Mouse (Mus musculus) hindbrain, embryonic 11.5 days (tissue): ENCODE measurements at regions not wholly inside any gene's neighbourhood (a gene's known extent, or its start where the extent isn't known, plus 50 kb on each side); places are given as distances from the start of the nearest gene placed in this dataset.
"Not testable (repeated sequence)": the region's sequence is repeated elsewhere in the genome, so short reads cannot be mapped to it uniquely, and the experiment has no call there.

ENCODE experiments used
- ATAC-seq: fragments of 200-750 bp; cut with Nextera tagmentation; 2 replicates; pipeline ENCODE4 v1.8.0; 2017; ENCODE audit warnings: mild to moderate bottlenecking, moderate TSS enrichment, moderate library complexity; ENCODE audit not compliant: low FRiP score
- DNase-seq: peaks from one replicate; pipeline ENCODE4 v3.0.0-alpha.2; 2015; ENCODE audit warnings: low spot score
- H3K27ac ChIP-seq: fragments of 300-500 bp; sonication (generic); 2 replicates; pipeline ENCODE4 v1.5.1; 2014; ENCODE audit warnings: mild to moderate bottlenecking, low read depth, low read length
- H3K27me3 ChIP-seq: fragments of 300-500 bp; sonication (generic); 2 replicates; pipeline ENCODE4 v1.6.1; 2014; ENCODE audit warnings: mild to moderate bottlenecking, low read length, moderate library complexity, mixed read lengths; ENCODE audit not compliant: control insufficient read depth, insufficient read depth
- H3K36me3 ChIP-seq: fragments of 300-500 bp; sonication (generic); 2 replicates; pipeline ENCODE4 v1.6.1; 2014; ENCODE audit warnings: mild to moderate bottlenecking, low read length, moderate library complexity, mixed read lengths; ENCODE audit not compliant: control insufficient read depth, insufficient read depth
- H3K4me1 ChIP-seq: fragments of 300-500 bp; sonication (generic); replicated peaks from 2 replicates; pipeline ENCODE4 v1.6.1; 2014; ENCODE audit warnings: low read length, mixed read lengths; ENCODE audit not compliant: control insufficient read depth, insufficient read depth
- H3K4me2 ChIP-seq: fragments of 300-500 bp; sonication (generic); replicated peaks from 2 replicates; pipeline ENCODE4 v1.6.1; 2014; ENCODE audit warnings: mild to moderate bottlenecking, low read depth, low read length
- H3K4me3 ChIP-seq: fragments of 300-500 bp; sonication (generic); 2 replicates; pipeline ENCODE4 v1.5.1; 2014; ENCODE audit warnings: low read depth, low read length
- H3K9ac ChIP-seq: fragments of 300-500 bp; sonication (generic); 2 replicates; pipeline ENCODE4 v1.6.1; 2014; ENCODE audit warnings: low read depth, low read length
- H3K9me3 ChIP-seq: fragments of 300-500 bp; sonication (generic); 2 replicates; pipeline ENCODE4 v1.6.1; 2016; ENCODE audit warnings: low read length; ENCODE audit not compliant: control insufficient read depth
- WGBS: fragments of 180-500 bp; shearing (Covaris S2); extraction: QIAGEN DNeasy Blood & Tissue Kit; methylation state at CpG from one replicate; pipeline ENCODE4 v1.1.7; 2014; 5-methylcytosine and 5-hydroxymethylcytosine counted together

- H3K27me3 ChIP-seq, result no peaks in the 10 kb centered on the region
- H3K36me3 ChIP-seq, result no peaks in the 10 kb centered on the region
- no peaks in the 10 kb centered on the region for H3K4me1 ChIP-seq
- no peak overlapping the region for H3K9ac ChIP-seq
- no peaks in the 10 kb centered on the region for H3K9me3 ChIP-seq
- H3K27ac ChIP-seq, result no peak overlapping the region
- no peak for DNase-seq
- no peak overlapping the region for H3K4me2 ChIP-seq
- no peak for ATAC-seq
- no peak overlapping the region for H3K4me3 ChIP-seq
Observed at GRCm38 (mm10) chr14:16044466-16044865, 204.6 kb upstream of the Ngly1 start.

DNA sequence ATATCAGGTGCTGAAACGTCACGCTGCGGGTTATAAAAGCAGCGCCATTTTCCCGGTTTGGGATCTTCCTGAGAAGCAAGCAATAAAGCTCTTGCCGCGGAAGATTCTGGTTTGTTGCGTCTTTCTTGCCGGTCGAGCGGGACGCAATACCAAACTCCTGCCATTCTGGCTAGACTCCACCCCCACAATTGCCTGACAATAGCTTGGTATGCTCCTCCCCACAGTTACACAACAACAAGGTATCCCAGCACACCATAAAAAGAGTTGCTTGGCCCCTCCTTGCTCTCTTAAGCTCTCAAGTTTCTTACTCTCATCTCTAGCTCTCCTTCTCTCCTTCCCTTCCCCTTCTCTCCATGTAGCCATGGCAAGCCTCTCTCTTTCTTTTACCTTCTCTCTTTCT is 176.5 kb upstream of the Ngly1 start:
- not testable (repeated sequence) for H3K9me3 ChIP-seq, DNase-seq, H3K27ac ChIP-seq, H3K4me3 ChIP-seq, H3K4me1 ChIP-seq, H3K27me3 ChIP-seq, ATAC-seq, H3K4me2 ChIP-seq, H3K9ac ChIP-seq, H3K36me3 ChIP-seq
- 98% methylated on average over 7 of the region's 12 CpGs for WGBS

GRCm38 (mm10) chr14:16074089-16074488 is 175.0 kb upstream of the Ngly1 start:
- Histone ChIP-seq H3K4me1 (no peaks in the 10 kb centered on the region), H3K4me3 (no peak overlapping the region), H3K9me3 (no peaks in the 10 kb centered on the region), H3K27ac (no peak overlapping the region), H3K4me2 (no peak overlapping the region), H3K9ac (no peak overlapping the region), H3K36me3 (no peaks in the 10 kb centered on the region), H3K27me3 (no peaks in the 10 kb centered on the region)
- WGBS, result 78% methylated on average over 1 of the region's 1 CpGs
- ATAC-seq, result no peak
- no peak for DNase-seq

- no peak overlapping the region for H3K27ac ChIP-seq
Observed at GRCm38 (mm10) chr14:16079096-16079495, 170.0 kb upstream of the Ngly1 start.

DNA sequence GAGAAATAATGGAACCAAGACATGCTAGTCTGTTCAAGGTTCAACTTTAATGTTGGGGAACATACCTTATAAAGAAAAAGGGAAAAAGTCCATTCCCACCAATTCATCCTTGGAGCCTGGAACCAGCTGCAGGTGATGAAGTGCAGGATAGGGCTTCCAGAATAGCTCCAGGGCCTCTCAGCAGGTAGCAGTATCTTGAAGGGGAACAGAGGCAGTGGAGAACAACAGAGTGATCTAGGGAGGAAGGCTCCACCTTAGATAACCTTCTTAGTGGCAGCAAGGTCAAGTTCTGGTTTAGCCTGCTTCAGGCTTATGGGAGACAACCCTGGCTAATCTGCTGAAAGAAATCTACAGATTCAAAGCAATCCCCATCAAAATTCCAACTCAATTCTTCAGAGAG is 161.8 kb upstream of the Ngly1 start:
- not testable (repeated sequence) for ATAC-seq, H3K4me2 ChIP-seq, H3K27me3 ChIP-seq, DNase-seq, H3K27ac ChIP-seq, H3K4me3 ChIP-seq, H3K9ac ChIP-seq, H3K4me1 ChIP-seq, H3K9me3 ChIP-seq, H3K36me3 ChIP-seq

More at GRCm38 (mm10) chr14:16079096-16079495, 170.0 kb upstream of the Ngly1 start:
- Histone ChIP-seq H3K9me3 (no peaks in the 10 kb centered on the region), H3K27me3 (no peaks in the 10 kb centered on the region), H3K9ac (no peak overlapping the region), H3K4me3 (no peak overlapping the region), H3K4me2 (no peak overlapping the region), H3K4me1 (no peaks in the 10 kb centered on the region), H3K36me3 (no peaks in the 10 kb centered on the region)
- ATAC-seq (no peak), DNase-seq (no peak)
- 100% methylated on average over 1 of the region's 1 CpGs for WGBS

GRCm38 (mm10) chr14:16092391-16093132 is 156.5 kb upstream of the Ngly1 start:
- no peaks in the 10 kb centered on the region for H3K4me1 ChIP-seq
- no peaks in the 10 kb centered on the region for H3K36me3 ChIP-seq
- H3K4me3 ChIP-seq, result no peak overlapping the region
- H3K9ac ChIP-seq, result no peak overlapping the region
- H3K4me2 ChIP-seq, result no peak overlapping the region
- H3K27me3 ChIP-seq, result no peaks in the 10 kb centered on the region
- ATAC-seq, result no peak
- H3K9me3 ChIP-seq, result no peaks in the 10 kb centered on the region
- no peak overlapping the region for H3K27ac ChIP-seq
- DNase-seq, result no peak
- 91% methylated on average over 4 of the region's 4 CpGs for WGBS

DNA sequence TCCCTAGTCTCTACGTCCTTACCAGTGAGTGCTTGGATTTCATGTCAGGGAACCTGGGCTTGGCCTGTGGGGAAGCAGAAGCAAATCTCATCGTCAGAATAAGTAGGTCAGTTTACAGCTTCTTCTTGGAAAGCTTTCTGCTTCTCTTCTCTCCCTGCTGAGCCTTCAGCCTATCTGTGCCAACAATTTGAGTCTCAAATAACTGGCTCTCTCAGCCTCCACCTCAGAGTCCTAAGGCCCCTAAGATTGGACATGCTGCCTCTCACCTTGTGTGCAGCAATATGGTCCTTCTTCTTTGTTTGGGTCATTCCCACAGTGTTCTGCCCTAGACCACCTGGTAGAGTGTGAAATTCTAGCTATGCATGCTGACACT is 156.0 kb upstream of the Ngly1 start:
- Histone ChIP-seq H3K9ac (no peak overlapping the region), H3K4me2 (no peak overlapping the region), H3K4me1 (no peaks in the 10 kb centered on the region)

GRCm38 (mm10) chr14:16109414-16109813 is 139.7 kb upstream of the Ngly1 start:
- DNase-seq, result no peak
- Histone ChIP-seq H3K27ac (no peak overlapping the region), H3K4me3 (no peak overlapping the region), H3K4me1 (no peaks in the 10 kb centered on the region), H3K9ac (no peak overlapping the region), H3K9me3 (no peaks in the 10 kb centered on the region), H3K27me3 (no peaks in the 10 kb centered on the region), H3K4me2 (no peak overlapping the region), H3K36me3 (no peaks in the 10 kb centered on the region)
- 91% methylated on average over 1 of the region's 1 CpGs for WGBS
- ATAC-seq, result no peak

More for the DNA sequence above, 156.0 kb upstream of the Ngly1 start:
- WGBS, result 75% methylated on average over 2 of the region's 2 CpGs
- DNase-seq (no peak), ATAC-seq (no peak)
- Histone ChIP-seq H3K27me3 (no peaks in the 10 kb centered on the region), H3K27ac (no peak overlapping the region), H3K4me3 (no peak overlapping the region), H3K9me3 (no peaks in the 10 kb centered on the region), H3K36me3 (no peaks in the 10 kb centered on the region)

DNA sequence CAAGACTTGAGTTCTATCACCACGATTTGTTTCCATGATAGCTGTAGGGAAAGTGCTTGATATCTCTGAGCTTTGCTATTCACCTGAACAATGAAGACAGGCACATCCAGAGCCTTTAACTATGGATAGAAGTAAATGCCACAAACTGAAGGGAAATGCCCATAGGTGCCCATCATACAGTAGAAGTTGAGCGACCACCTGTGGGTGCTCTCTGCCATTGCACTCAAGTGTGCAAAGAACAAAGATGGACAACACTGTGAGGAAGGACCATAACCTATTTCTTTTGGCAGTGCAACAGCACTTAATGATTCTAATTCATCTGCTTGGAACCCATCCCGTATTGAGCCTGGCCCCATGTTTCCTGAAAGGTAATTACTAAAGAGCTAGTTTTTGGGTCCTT is 116.4 kb upstream of the Ngly1 start:
- ATAC-seq (no peak), DNase-seq (no peak)
- Histone ChIP-seq H3K4me2 (no peak overlapping the region), H3K9me3 (no peaks in the 10 kb centered on the region), H3K4me3 (no peak overlapping the region), H3K36me3 (no peaks in the 10 kb centered on the region), H3K27ac (no peak overlapping the region), H3K27me3 (no peaks in the 10 kb centered on the region), H3K9ac (no peak overlapping the region), H3K4me1 (no peaks in the 10 kb centered on the region)
- 90% methylated on average over 3 of the region's 3 CpGs for WGBS
